Mouse (Mus musculus) E14TG2a.4 (cell line): ENCODE data around the gene Hoxd4.
A peak's percentile ranks its signal among the peaks of the same experiment; 100 is the strongest.

ENCODE experiments used
- H3K27me3 ChIP-seq: 2 replicates; pipeline ENCODE4 v1.6.1; 2014; ENCODE audit warnings: low read length, control low read depth; ENCODE audit not compliant: insufficient read depth
- H3K36me3 ChIP-seq: 2 replicates; pipeline ENCODE4 v1.6.1; 2014; ENCODE audit warnings: low read length, control low read depth; ENCODE audit not compliant: insufficient read depth
- H3K4me1 ChIP-seq: replicated peaks from 2 replicates; pipeline ENCODE4 v1.6.1; 2014; ENCODE audit warnings: low read depth, low read length, control low read depth
- H3K4me3 ChIP-seq: replicated peaks from 2 replicates; pipeline ENCODE4 v1.5.1; 2014; ENCODE audit warnings: mild to moderate bottlenecking, low read length
- H3K9me3 ChIP-seq: 2 replicates; pipeline ENCODE4 v1.6.1; 2014; ENCODE audit warnings: low read length, control low read depth
- CTCF ChIP-seq: conservative IDR thresholded peaks from 2 replicates; pipeline ENCODE4 v1.5.1; 2014; ENCODE audit warnings: low read length
- NANOG ChIP-seq: IDR thresholded peaks from 2 replicates; pipeline ENCODE4 v1.6.1; 2014; ENCODE audit warnings: borderline replicate concordance, low read length, mixed read lengths
- POU5F1 ChIP-seq: IDR thresholded peaks from 2 replicates; pipeline ENCODE4 v1.6.1; 2014; ENCODE audit warnings: low read length, borderline replicate concordance

Gene Hoxd4

DNA sequence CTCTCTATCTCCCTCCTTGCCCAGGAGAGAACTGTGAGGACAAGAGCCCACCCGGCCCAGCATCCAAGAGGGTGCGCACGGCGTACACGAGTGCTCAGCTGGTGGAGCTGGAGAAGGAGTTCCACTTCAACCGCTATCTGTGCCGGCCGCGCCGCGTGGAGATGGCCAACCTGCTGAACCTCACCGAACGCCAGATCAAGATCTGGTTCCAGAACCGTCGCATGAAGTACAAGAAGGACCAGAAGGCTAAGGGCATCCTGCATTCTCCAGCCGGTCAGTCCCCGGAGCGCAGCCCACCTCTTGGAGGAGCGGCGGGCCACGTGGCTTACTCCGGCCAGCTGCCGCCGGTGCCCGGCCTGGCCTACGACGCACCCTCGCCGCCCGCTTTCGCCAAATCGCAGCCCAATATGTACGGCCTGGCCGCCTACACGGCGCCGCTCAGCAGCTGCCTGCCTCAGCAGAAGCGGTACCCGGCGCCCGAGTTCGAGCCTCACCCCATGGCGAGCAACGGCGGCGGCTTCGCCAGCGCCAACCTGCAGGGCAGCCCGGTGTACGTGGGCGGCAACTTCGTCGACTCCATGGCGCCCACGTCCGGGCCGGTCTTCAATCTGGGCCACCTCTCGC lies 34.7 kb downstream of the Hoxd4 start:
- no peaks in the 10 kb centered on the region for H3K36me3 ChIP-seq
- H3K9me3 ChIP-seq, result 0 out of 2 replicates have a peak, but pooled peaks cover 10% of the 10 kb centered on the region
- no peak for TF ChIP-seq NANOG
- TF ChIP-seq CTCF, result no peak
- no peak for TF ChIP-seq POU5F1
- peaks cover 97% of the 10 kb centered on the region for H3K27me3 ChIP-seq
- peaks cover 33% of the 10 kb centered on the region for H3K4me1 ChIP-seq
- H3K4me3 ChIP-seq, result peak overlapping the region; percentile 57

DNA sequence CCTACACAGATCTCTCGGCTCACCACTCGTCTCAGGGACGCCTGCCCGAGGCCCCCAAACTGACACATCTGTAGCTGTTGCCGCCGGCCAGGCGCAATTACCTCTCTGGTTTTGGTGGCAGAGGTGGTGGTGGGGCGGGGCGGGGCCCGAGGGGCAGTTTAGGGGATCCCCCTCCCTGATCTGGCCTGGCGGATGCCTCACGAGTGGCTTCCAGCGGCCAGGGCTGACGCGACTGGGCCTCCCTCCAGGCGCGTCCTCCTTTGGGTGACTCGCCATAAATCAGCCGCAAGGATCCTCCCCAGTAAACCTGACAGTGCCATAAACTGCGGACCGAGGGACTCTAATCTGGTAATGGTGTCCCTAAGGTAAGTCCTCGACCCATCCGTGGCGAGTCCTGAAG lies 35.3 kb downstream of the Hoxd4 start:
- peaks cover 97% of the 10 kb centered on the region for H3K27me3 ChIP-seq
- no peaks in the 10 kb centered on the region for H3K36me3 ChIP-seq
- H3K4me1 ChIP-seq, result peaks cover 33% of the 10 kb centered on the region
- H3K9me3 ChIP-seq, result 0 out of 2 replicates have a peak, but pooled peaks cover 10% of the 10 kb centered on the region
- H3K4me3 ChIP-seq, result peak overlapping the region; percentile 57
- TF ChIP-seq POU5F1, result no peak
- no peak for TF ChIP-seq CTCF
- TF ChIP-seq NANOG, result no peak

DNA sequence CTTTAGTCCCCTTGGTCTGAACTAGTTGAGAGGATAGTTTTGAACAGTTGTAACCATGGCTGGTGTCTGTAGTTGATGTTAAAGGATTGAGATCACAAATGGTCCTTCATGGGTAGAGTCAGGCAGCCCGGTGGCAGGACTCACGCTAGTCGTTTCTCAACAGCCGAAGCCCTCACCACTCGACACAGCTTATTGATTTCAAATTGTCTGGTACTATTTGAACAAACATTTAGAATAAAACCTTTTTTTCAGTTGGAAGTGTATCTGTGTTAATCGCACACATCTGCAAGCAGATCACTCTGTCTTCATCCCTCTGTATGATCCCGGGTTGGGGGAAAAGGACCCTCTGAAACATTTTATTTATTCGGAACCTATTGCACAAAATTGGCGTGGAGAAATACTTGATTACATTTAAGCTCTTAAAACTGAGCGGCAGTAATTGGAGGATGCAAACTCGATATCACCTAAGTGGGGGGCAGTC lies 36.0 kb downstream of the Hoxd4 start:
- no peak for TF ChIP-seq CTCF
- no peak for TF ChIP-seq NANOG
- TF ChIP-seq POU5F1, result no peak
- Histone ChIP-seq H3K9me3 (0 out of 2 replicates have a peak, but pooled peaks cover 10% of the 10 kb centered on the region), H3K27me3 (peaks cover 97% of the 10 kb centered on the region), H3K4me1 (peaks cover 38% of the 10 kb centered on the region), H3K36me3 (no peaks in the 10 kb centered on the region), H3K4me3 (no peak overlapping the region)

DNA sequence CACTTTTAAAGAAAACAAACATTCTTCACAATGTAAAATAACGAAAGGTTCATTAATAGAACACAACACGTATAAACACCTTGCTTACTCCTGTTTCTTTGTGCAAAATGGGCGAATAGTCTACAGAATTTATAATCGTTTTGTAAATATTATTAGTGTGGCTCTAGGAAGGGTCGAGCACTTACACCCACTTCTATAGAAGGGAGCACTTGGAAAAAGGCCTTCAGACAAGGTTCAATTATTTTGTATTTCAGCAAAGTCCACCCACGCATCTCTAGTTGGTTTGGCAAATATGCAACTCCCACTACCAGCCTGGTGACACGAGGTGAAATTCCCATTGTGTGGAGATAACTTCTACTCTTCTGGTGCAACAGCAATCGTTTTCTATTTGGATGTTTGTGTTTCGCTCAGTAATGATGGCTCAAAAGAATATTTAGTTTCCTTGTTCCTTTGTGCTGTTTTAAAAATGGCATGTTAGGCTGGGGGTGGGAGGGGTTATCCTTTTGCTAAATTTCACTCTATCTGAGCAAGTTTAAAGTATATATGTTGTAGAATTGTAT lies 36.8 kb downstream of the Hoxd4 start:
- H3K27me3 ChIP-seq, result peaks cover 99% of the 10 kb centered on the region
- H3K36me3 ChIP-seq, result no peaks in the 10 kb centered on the region
- no peak for TF ChIP-seq NANOG
- no peak for TF ChIP-seq CTCF
- no peak for TF ChIP-seq POU5F1
- H3K4me3 ChIP-seq, result no peak overlapping the region
- 0 out of 2 replicates have a peak, but pooled peaks cover 10% of the 10 kb centered on the region for H3K9me3 ChIP-seq
- peaks cover 44% of the 10 kb centered on the region for H3K4me1 ChIP-seq

DNA sequence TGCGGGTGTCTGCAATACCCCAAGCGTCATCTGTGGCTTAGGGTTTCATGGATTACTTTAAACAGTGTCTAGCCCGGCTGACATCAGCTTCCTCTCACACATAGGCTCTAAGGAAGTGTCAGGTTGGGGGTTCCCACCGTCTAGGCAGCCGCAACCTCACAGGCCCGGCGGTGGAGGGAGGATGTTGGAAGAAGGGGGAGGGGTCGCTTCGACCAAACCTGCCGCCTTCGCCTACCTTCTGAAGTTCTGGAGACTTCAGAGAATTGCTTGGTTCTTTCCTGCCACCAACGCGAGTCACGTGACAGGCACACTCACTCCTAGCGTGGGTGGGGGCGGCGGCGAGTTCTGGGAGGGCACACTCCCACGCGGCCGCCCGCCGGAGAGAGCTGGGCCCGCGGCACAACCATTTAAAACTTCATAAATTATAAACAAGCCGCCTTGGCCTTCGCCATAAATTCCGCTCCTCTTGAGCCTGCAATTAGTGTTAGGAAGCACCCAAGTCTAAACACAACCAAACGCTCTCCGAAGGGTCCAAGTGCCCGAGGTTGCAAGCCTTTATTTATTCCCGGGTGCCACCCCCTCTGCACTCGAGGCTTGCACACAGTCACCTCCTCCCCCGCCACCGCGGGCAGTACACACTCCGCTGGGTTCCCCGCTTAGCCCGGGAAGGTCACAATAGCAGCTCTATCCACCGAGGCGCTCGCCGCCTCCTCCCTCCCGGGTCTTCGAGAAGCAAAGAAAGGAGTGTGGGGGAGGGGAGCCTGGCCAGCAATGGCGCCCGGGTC lies 37.8 kb downstream of the Hoxd4 start:
- no peaks in the 10 kb centered on the region for H3K36me3 ChIP-seq
- no peak for TF ChIP-seq POU5F1
- no peak for TF ChIP-seq CTCF
- no peak for TF ChIP-seq NANOG

DNA sequence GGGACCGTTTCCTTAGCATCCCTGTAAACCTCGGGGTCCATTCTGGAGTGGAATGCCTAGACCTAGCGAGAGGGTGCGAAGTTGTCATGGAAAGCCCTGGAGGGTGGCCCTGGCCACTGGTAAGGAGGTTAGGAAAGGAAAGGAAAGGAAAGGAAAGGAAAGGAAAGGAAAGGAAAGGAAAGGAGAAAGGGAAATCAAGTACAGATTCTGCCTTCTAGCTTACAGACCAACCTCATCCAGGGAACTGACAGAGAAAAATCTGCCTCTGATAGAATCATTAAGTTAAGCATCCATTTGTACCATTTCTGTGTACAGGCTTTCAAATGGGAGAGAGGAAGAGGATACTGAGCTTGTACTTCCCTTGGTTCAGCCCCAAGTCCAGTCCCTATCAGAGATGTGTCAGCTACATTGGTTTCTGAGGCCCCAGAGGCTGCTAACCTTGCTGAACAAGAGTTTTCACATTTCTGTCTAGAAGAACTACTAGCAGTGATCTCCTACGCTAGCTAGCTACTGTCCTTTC lies 39.1 kb downstream of the Hoxd4 start:
- Histone ChIP-seq H3K36me3 (no peaks in the 10 kb centered on the region), H3K4me3 (no peak overlapping the region), H3K4me1 (peaks cover 43% of the 10 kb centered on the region), H3K9me3 (no peaks in the 10 kb centered on the region), H3K27me3 (peaks cover 97% of the 10 kb centered on the region)
- TF ChIP-seq CTCF (no peak), POU5F1 (no peak), NANOG (no peak)

More for the DNA sequence above, 37.8 kb downstream of the Hoxd4 start:
- H3K27me3 ChIP-seq, result peaks cover 99% of the 10 kb centered on the region
- H3K4me1 ChIP-seq, result peaks cover 47% of the 10 kb centered on the region
- peak overlapping the region; percentile 61 for H3K4me3 ChIP-seq
- H3K9me3 ChIP-seq, result 0 out of 2 replicates have a peak, but pooled peaks cover under 1% of the 10 kb centered on the region

DNA sequence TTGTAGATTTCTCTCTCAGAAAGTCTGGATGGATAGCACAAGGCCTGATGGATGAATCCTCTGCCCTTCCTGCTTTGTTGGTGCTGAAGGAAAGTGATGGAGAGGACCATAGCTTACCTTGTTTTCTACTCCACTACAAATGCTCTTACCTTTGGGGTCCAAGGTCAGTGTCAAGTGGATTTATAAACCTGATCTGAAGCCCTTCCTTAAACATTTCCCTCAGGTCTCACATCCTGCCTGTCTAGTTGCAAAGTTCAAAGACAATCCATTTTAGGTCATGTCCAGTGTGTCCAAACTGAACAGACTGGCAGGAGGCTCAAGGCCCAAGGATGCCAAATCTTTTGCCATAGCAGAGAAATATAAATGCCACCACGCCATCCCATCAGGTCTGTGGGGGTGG lies 40.1 kb downstream of the Hoxd4 start:
- no peaks in the 10 kb centered on the region for H3K9me3 ChIP-seq

More for the DNA sequence above, 40.1 kb downstream of the Hoxd4 start:
- no peaks in the 10 kb centered on the region for H3K36me3 ChIP-seq
- TF ChIP-seq NANOG, result no peak
- TF ChIP-seq CTCF, result no peak
- no peak for TF ChIP-seq POU5F1
- H3K4me1 ChIP-seq, result peaks cover 35% of the 10 kb centered on the region
- H3K27me3 ChIP-seq, result peaks cover 97% of the 10 kb centered on the region
- H3K4me3 ChIP-seq, result no peak overlapping the region
